Mouse (Mus musculus) MEL (cell line): ENCODE measurements around the gene Poldip2.

Experiments used
- CHD2 ChIP-seq: IDR thresholded peaks from 2 replicates; pipeline ENCODE4 v1.6.1; 2011; ENCODE audit warnings: low read length, improper control_type of control experiment
- CTCF ChIP-seq, 3 experiments: IDR thresholded peaks in 2 of 3; conservative IDR thresholded peaks in 1 of 3; 2 replicates each; pipeline ENCODE4 v1.5.1; 2011 to 2012; ENCODE audit warnings: low read length in 3 of 3, low read depth in 2 of 3, mild to moderate bottlenecking in 2 of 3, improper control_type of control experiment in 1 of 3, inconsistent platforms in 1 of 3, mixed read lengths in 1 of 3, moderate library complexity in 1 of 3; ENCODE audit not compliant: control insufficient read depth in 1 of 3, insufficient read depth in 1 of 3, poor library complexity in 1 of 3, severe bottlenecking in 1 of 3
- EP300 ChIP-seq, 2 experiments: IDR thresholded peaks; 2 replicates each; pipeline ENCODE4 v1.6.1; 2011; ENCODE audit warnings: improper control_type of control experiment in 2 of 2, low read length in 2 of 2, low read depth in 1 of 2, mild to moderate bottlenecking in 1 of 2
- GABPA ChIP-seq: IDR thresholded peaks from 2 replicates; pipeline ENCODE4 v1.6.1; 2012; ENCODE audit warnings: low read depth, mild to moderate bottlenecking, inconsistent platforms, low read length, improper control_type of control experiment, moderate library complexity
- POLR2A ChIP-seq, 2 experiments: IDR thresholded peaks; 2 replicates each; pipeline ENCODE4 v1.6.1; 2011 to 2012; ENCODE audit warnings: low read length in 2 of 2, mild to moderate bottlenecking in 2 of 2, control low read depth in 1 of 2, improper control_type of control experiment in 1 of 2, low read depth in 1 of 2, moderate library complexity in 1 of 2; ENCODE audit not compliant: control insufficient read depth in 1 of 2, insufficient read depth in 1 of 2, poor library complexity in 1 of 2
- USF1 ChIP-seq: IDR thresholded peaks from 2 replicates; pipeline ENCODE4 v1.6.1; 2014; ENCODE audit warnings: low read depth, mild to moderate bottlenecking, inconsistent platforms, low read length, improper control_type of control experiment, moderate library complexity
- USF2 ChIP-seq, 2 experiments: IDR thresholded peaks; 2 replicates each; pipeline ENCODE4 v1.6.1; 2011 to 2012; ENCODE audit warnings: improper control_type of control experiment in 2 of 2, low read length in 2 of 2, borderline replicate concordance in 1 of 2, inconsistent platforms in 1 of 2, low read depth in 1 of 2, mild to moderate bottlenecking in 1 of 2; ENCODE audit not compliant: insufficient read depth in 1 of 2

- TF ChIP-seq CTCF (IDR thresholded peaks at IDR 0.05 in 2 of 3, conservative IDR thresholded peaks at IDR 0.05 in 1 of 3; ENCODE audit: control insufficient read depth in 1 of 3, insufficient read depth in 1 of 3, low read depth in 2 of 3, low read length in 3 of 3, poor library complexity in 1 of 3, severe bottlenecking in 1 of 3) (no peak), USF1 (no peak), POLR2A (IDR thresholded peaks at IDR 0.05; ENCODE audit: control insufficient read depth in 1 of 2, insufficient read depth in 1 of 2, low read depth in 1 of 2, low read length in 2 of 2, poor library complexity in 1 of 2) (no peak), GABPA (no peak), USF2 (IDR thresholded peaks at IDR 0.05; ENCODE audit: borderline replicate concordance in 1 of 2, insufficient read depth in 1 of 2, low read depth in 1 of 2, low read length in 2 of 2) (no peak), CHD2 (no peak), EP300 (IDR thresholded peaks at IDR 0.05; ENCODE audit: low read depth in 1 of 2, low read length in 2 of 2) (no peak)
These were observed 18.0 kb downstream of the Poldip2 start for GRCm38 (mm10) chr11:78530001-78530400.
